Mouse (Mus musculus) lung, postnatal 0 days (tissue): ENCODE results near the gene Mei4.

ENCODE experiments used
- CTCF ChIP-seq: IDR thresholded peaks from 2 replicates; pipeline ENCODE4 v1.5.1; 2016; ENCODE audit warnings: antibody characterized with exemption, mild to moderate bottlenecking
- EP300 ChIP-seq: IDR thresholded peaks from 2 replicates; pipeline ENCODE4 v1.6.1; 2016; ENCODE audit warnings: antibody characterized with exemption, mild to moderate bottlenecking, control low read depth

DNA sequence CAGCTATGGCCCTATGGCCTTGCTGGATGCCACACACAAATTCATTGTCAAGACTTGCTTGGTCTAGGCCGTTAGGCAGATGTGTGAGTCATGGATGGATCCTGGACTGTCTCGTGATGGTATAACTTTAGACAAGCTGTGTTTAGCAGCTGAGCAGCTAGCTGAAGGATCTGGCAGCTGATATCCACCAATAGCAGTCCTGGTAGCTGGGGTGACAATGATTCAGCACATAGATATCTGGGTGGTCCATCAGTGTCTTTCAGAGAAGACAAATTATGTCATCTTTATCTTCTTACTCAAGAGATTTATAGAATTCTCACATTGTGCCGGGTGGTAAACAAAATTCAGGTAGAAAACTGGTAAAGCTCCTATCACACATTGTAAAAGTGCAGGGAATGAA is 93.4 kb downstream of the Mei4 start:
- no peak for TF ChIP-seq CTCF
- TF ChIP-seq EP300 = no peak
